Mouse (Mus musculus): ENCODE measurements around the gene Rps25.

Rps25 gene

DNA sequence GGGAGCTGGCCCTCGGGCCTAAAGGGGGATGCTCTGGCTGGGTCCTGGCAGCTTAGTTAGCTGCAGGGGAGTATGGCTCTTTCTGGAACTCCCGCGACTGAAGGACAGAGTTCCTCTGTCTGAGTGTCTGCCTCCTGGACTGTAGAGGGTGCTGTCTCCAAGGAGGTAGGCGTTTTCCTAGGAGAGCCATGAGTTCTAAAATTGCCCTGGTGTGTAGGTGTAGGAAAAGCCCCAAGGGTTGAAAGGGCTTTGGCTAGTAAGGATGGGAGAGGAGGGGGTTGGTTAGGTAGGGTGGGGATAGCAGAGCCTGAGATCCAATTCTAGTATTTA lies 47.9 kb downstream of the Rps25 start, which contains the start of gene Upk2:
Gene Upk2 (minus strand): TSS at position 86 of the 330 bp plus-strand sequence.
- in situ Hi-C loops (cut with MboI, MseI): loop anchor here (5.0 kb wide), 1 partner anchor 197 kb away; no protein-coding TSS in a partner anchor

DNA sequence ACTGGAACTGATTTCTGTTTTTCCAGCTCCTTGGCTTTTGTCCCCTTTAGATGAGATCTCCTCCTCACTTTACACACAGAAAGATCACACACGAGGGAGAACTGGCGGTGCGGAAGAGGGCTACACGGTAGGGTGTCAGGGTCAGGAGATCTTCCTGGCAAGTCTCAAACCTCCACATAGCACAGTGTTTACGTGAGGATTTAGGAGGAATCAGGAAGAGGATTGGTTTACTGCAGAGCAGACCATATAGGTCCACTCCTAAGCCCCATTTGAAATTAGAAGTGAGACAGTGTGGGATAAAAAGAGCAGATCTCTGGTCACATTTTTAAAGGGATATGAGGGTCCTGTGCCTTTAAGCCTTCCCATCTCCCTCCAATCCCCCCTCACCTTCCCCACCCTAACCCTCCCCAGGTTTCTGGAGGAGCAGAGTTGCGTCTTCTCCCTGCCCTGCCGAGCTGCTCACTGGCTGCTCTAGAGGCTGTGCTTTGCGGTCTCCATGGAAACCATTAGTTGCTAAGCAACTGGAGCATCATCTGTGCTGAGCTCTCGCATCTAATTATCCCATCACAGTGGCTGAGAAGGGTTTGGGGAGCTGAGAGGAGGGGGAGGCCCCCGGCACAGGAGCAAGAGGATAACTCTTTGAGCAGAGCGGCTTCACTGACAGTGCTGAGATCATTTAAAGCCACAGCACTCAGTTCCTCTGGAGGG lies 50.2 kb downstream of the Rps25 start:
- in situ Hi-C loops (cut with MboI, MseI): no loop called here

All from regulatory T cell (primary cell).